In the genomic region with DNA sequence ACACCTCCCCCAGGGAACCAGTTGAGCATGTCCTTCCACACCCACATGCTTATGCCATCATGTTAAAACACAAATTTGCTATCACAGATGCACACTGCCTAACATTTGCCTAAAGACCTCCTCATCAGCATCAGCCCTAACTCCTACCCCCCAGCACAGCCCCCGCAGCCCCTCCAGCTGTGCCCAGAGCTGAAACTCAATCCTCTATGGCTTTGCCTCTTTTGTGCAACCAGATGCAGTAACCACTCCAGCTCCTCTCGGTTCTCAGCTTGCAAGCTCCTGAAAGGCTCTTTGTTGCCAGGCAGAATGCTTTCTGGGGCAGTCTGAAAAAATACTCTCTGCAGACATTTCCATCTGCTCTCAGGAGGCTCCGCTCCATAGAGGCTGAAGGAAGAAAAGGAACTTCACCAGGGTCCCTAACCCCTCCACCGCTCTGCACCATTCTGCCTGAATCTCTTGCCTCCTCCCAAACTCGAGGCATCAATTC, we compare ENCODE assay signal across 8 mouse cellular contexts.
DNase-seq lines count a peak whose midpoint lies in the region; ATAC-seq lines count a peak whose summit lies in the region.
"Had no signal": no experiment of that assay in that cellular context is flagged by ENCODE, and none has a peak within 500 bp of the region (broad histone marks: within the 10 kb centered on the region; RNA-seq: fewer than 3 reads in every experiment).

No protein-coding gene starts in this region.

- peaks cover 42% of the 10 kb centered on the region for H3K4me1 ChIP-seq in embryonic facial prominence, embryonic 10.5 days
- peaks cover 24% of the 10 kb centered on the region for H3K4me1 ChIP-seq in forebrain, embryonic 11.5 days (replicated peaks; ENCODE audit: control insufficient read depth, insufficient read depth, low read length)
- H3K4me1 ChIP-seq in midbrain, embryonic 16.5 days (ENCODE audit: control insufficient read depth, insufficient read depth, low read length): peaks cover 46% of the 10 kb centered on the region
- H3K4me1 ChIP-seq: heart, embryonic 13.5 days had no signal

- no peaks in the 10 kb centered on the region for H3K9me3 ChIP-seq in embryonic facial prominence, embryonic 10.5 days
- H3K9me3 ChIP-seq in forebrain, embryonic 11.5 days (ENCODE audit: control insufficient read depth, low read length): no peaks in the 10 kb centered on the region
- H3K9me3 ChIP-seq in midbrain, embryonic 16.5 days (replicated peaks; ENCODE audit: control insufficient read depth, low read length, poor library complexity, severe bottlenecking): no peaks in the 10 kb centered on the region
- H3K9me3 ChIP-seq: heart, embryonic 13.5 days had no signal

- H3K4me2 ChIP-seq in forebrain, embryonic 11.5 days (ENCODE audit: low read depth, low read length, severe bottlenecking): no peak overlapping the region; the same call in 1 of the 2 replicates
- H3K4me2 ChIP-seq in midbrain, embryonic 16.5 days (ENCODE audit: low read length): peak overlapping the region; percentile 22; the same call in 1 of the 2 replicates
- H3K4me2 ChIP-seq: heart, embryonic 13.5 days had no signal

- peak; percentile 85 for ATAC-seq in forebrain, embryonic 11.5 days (replicated peaks; ENCODE audit: low FRiP score)
- peak; percentile 67 for ATAC-seq in midbrain, embryonic 16.5 days

- 8% methylated on average over 5 of the region's 5 CpGs for WGBS in embryonic facial prominence, embryonic 10.5 days
- WGBS in forebrain, embryonic 11.5 days: 3% methylated on average over 5 of the region's 5 CpGs
- 5% methylated on average over 5 of the region's 5 CpGs for WGBS in midbrain, embryonic 16.5 days

- no peaks in the 10 kb centered on the region for H3K27me3 ChIP-seq in embryonic facial prominence, embryonic 10.5 days (replicated peaks; ENCODE audit: low read depth, poor library complexity, severe bottlenecking)
- no peaks in the 10 kb centered on the region for H3K27me3 ChIP-seq in forebrain, embryonic 11.5 days (ENCODE audit: control insufficient read depth, insufficient read depth, low read length)
- H3K27me3 ChIP-seq in midbrain, embryonic 16.5 days (ENCODE audit: control insufficient read depth, insufficient read depth, low read depth, low read length): no peaks in the 10 kb centered on the region

- intact Hi-C loops in heart, postnatal 36 days (cut with DNase I): no loop called here

- peak; percentile 73 for DNase-seq in embryonic facial prominence, embryonic 10.5 days (ENCODE audit: low spot score)
- peak; percentile 69 for DNase-seq in forebrain, embryonic 11.5 days (ENCODE audit: low spot score)
- DNase-seq in layer of hippocampus, adult 9-11 months: peak; percentile 77
- no peak for DNase-seq in testis, postnatal 14 days (ENCODE audit: low spot score)
- no peak for DNase-seq in B cell, adult 2 months
- DNase-seq in heart, postnatal 36 days: no peak

- H3K36me3 ChIP-seq in embryonic facial prominence, embryonic 10.5 days (replicated peaks): no peaks in the 10 kb centered on the region
- no peaks in the 10 kb centered on the region for H3K36me3 ChIP-seq in forebrain, embryonic 11.5 days (ENCODE audit: control insufficient read depth, insufficient read depth, low read length)
- H3K36me3 ChIP-seq in midbrain, embryonic 16.5 days (ENCODE audit: control insufficient read depth, insufficient read depth, low read length): no peaks in the 10 kb centered on the region
- H3K36me3 ChIP-seq: heart, embryonic 13.5 days had no signal

- peak overlapping the region; percentile 18; the same call in 1 of the 2 replicates for H3K4me3 ChIP-seq in embryonic facial prominence, embryonic 10.5 days
- no peak overlapping the region for H3K4me3 ChIP-seq in forebrain, embryonic 11.5 days (ENCODE audit: low read depth, low read length)
- H3K4me3 ChIP-seq in midbrain, embryonic 16.5 days (ENCODE audit: low read depth, low read length): no peak overlapping the region
- H3K4me3 ChIP-seq: heart, embryonic 13.5 days had no signal

- peak overlapping the region; percentile 84 for H3K27ac ChIP-seq in embryonic facial prominence, embryonic 10.5 days (replicated peaks)
- peak overlapping the region; percentile 93 for H3K27ac ChIP-seq in forebrain, embryonic 11.5 days (ENCODE audit: low read depth, low read length)
- H3K27ac ChIP-seq in midbrain, embryonic 16.5 days (ENCODE audit: low read length): peak overlapping the region; percentile 84
- H3K27ac ChIP-seq: heart, embryonic 13.5 days had no signal

- peak overlapping the region; percentile 27; the same call in 1 of the 2 replicates for H3K9ac ChIP-seq in forebrain, embryonic 11.5 days (ENCODE audit: low read length)
- H3K9ac ChIP-seq in midbrain, embryonic 16.5 days (ENCODE audit: low read depth, low read length): peak overlapping the region; percentile 54; the same call in 1 of the 2 replicates
- H3K9ac ChIP-seq: heart, embryonic 13.5 days had no signal

Comparison
In these comparisons a context has a peak if more than half of its experiments do, and no peak if none do; other contexts are left out.
1. DNase-seq: peak in embryonic facial prominence, embryonic 10.5 days (single experiment), forebrain, embryonic 11.5 days (single experiment) and layer of hippocampus, adult 9-11 months (single experiment); none in testis, postnatal 14 days (single experiment), B cell, adult 2 months (0 of 2) and heart, postnatal 36 days (0 of 2).
2. Peak in every context shown above with its lines, with median percentiles within 50 percentile points of each other: H3K27ac ChIP-seq.